Mouse (Mus musculus) layer of hippocampus, adult 9-10 months (tissue): ENCODE results near the gene Megf9.

Experiments
- DNase-seq: peaks from one replicate; pipeline ENCODE4 v3.0.0; 2022; ENCODE audit warnings: low spot score

Megf9 gene

GRCm38 (mm10) chr4:70534891-70535269 lies at the start of gene Megf9:
Gene Megf9, minus strand, starts transcription at chr4:70534995.
- peak; percentile 94 for DNase-seq

- DNase-seq: peak; percentile 47
These were observed 44.9 kb upstream of the Megf9 start for GRCm38 (mm10) chr4:70579654-70580053.

- no peak for DNase-seq
These were observed 43.5 kb upstream of the Megf9 start for GRCm38 (mm10) chr4:70578301-70578700.

- DNase-seq: no peak
These were observed 41.3 kb upstream of the Megf9 start for GRCm38 (mm10) chr4:70576096-70576495.

GRCm38 (mm10) chr4:70573926-70574325 lies 39.1 kb upstream of the Megf9 start:
- no peak for DNase-seq

- no peak for DNase-seq
These were observed 19.1 kb upstream of the Megf9 start for GRCm38 (mm10) chr4:70553888-70554287.

- no peak for DNase-seq
These were observed 18.5 kb upstream of the Megf9 start for GRCm38 (mm10) chr4:70553230-70553797.

GRCm38 (mm10) chr4:70552120-70552519 lies 17.3 kb upstream of the Megf9 start:
- DNase-seq: no peak

GRCm38 (mm10) chr4:70547411-70548148 lies 12.8 kb upstream of the Megf9 start:
- DNase-seq: no peak

GRCm38 (mm10) chr4:70545869-70546542 lies 11.2 kb upstream of the Megf9 start:
- DNase-seq: no peak

- no peak for DNase-seq
These were observed 9.6 kb upstream of the Megf9 start for GRCm38 (mm10) chr4:70544390-70544789.

GRCm38 (mm10) chr4:70542387-70542786 lies 7.6 kb upstream of the Megf9 start:
- no peak for DNase-seq

- no peak for DNase-seq
These were observed 5.9 kb upstream of the Megf9 start for GRCm38 (mm10) chr4:70540743-70541142.

GRCm38 (mm10) chr4:70536661-70537580 lies 2.1 kb upstream of the Megf9 start:
- DNase-seq: no peak

GRCm38 (mm10) chr4:70535711-70536311 lies 1.0 kb upstream of the Megf9 start:
- DNase-seq: no peak

- no peak for DNase-seq
These were observed 494 bp upstream of the Megf9 start for GRCm38 (mm10) chr4:70535289-70535688.

- DNase-seq: no peak
These were observed 511 bp downstream of the Megf9 start for GRCm38 (mm10) chr4:70534078-70534890.

- no peak for DNase-seq
These were observed 1.6 kb downstream of the Megf9 start for GRCm38 (mm10) chr4:70533056-70533805.

GRCm38 (mm10) chr4:70531021-70531420 lies 3.8 kb downstream of the Megf9 start:
- DNase-seq: no peak

- no peak for DNase-seq
These were observed 6.2 kb downstream of the Megf9 start for GRCm38 (mm10) chr4:70528622-70529021.
